ENCODE assay signal across 19 mouse cellular contexts in genomic region chr2:3348422-3348821, GRCm38 (mm10). TPM values are rescaled to one million over a fixed set of nuclear protein-coding genes. Genes with fewer than 3 reads are reported as not detected.
"Had no signal": no experiment of that assay in that cellular context is flagged by ENCODE, and none has a peak within 500 bp of the region (broad histone marks: within the 10 kb centered on the region; RNA-seq: fewer than 3 reads in every experiment).

No protein-coding gene starts in this region.

- DNase-seq: gastrocnemius, postnatal 14 days; gastrocnemius, postnatal 36 days; heart, adult 2 months; kidney, adult 18-20 months; layer of hippocampus, adult 9-11 months; left cerebral cortex, postnatal 4 days had no signal

- ATAC-seq: intestine, embryonic 15.5 days; intestine, postnatal 0 days; liver, embryonic 12.5 days had no signal

RNA-seq across cellular contexts. Expression of gene Acbd7, which starts 12.5 kb away (rescaled TPM):
- total RNA-seq: liver, adult 2 months had no signal

RNA-seq across cellular contexts. Expression of gene Olah, which starts 48.6 kb away (rescaled TPM):
- total RNA-seq: gastrocnemius, adult 18-20 months; gastrocnemius, adult 8-10 months; gastrocnemius, postnatal 14 days; gastrocnemius, postnatal 36 days; heart, adult 2 months; heart, postnatal 25 days; heart, postnatal 4 days; layer of hippocampus, adult 18-20 months; layer of hippocampus, adult 8-10 months; layer of hippocampus, postnatal 25 days; left cerebral cortex, adult 2 months; left cerebral cortex, postnatal 10 days; liver, adult 2 months had no signal
